Mouse (Mus musculus): ENCODE measurements at regions not wholly inside any gene's neighbourhood (a gene's known extent, or its start where the extent isn't known, plus 50 kb on each side); places are given as distances from the start of the nearest gene placed in this dataset.

GRCm38 (mm10) chrX:99415701-99416100, 55.4 kb downstream of the Pja1 start:
- DNase-seq (ENCODE audit: extremely low spot score in 1 of 2, low spot score in 2 of 2): no peak
- intact Hi-C loops (cut with DNase I): no loop called here

GRCm38 (mm10) chrX:99410942-99411341, 60.1 kb downstream of the Pja1 start:
- no peak for DNase-seq (ENCODE audit: extremely low spot score in 1 of 2, low spot score in 2 of 2)
- intact Hi-C loops (cut with DNase I): no loop called here

- DNase-seq (ENCODE audit: extremely low spot score in 1 of 2, low spot score in 2 of 2): no peak
- intact Hi-C loops (cut with DNase I): no loop called here
Observed at GRCm38 (mm10) chrX:99409858-99410257, 61.2 kb downstream of the Pja1 start.

GRCm38 (mm10) chrX:99409331-99409730, 61.7 kb downstream of the Pja1 start:
- intact Hi-C loops (cut with DNase I): no loop called here
- DNase-seq (ENCODE audit: extremely low spot score in 1 of 2, low spot score in 2 of 2): no peak

- no peak for DNase-seq (ENCODE audit: extremely low spot score in 1 of 2, low spot score in 2 of 2)
- intact Hi-C loops (cut with DNase I): no loop called here
Observed at GRCm38 (mm10) chrX:99408804-99409203, 62.3 kb downstream of the Pja1 start.

GRCm38 (mm10) chrX:99405843-99406242, 65.2 kb downstream of the Pja1 start:
- no peak for DNase-seq (ENCODE audit: extremely low spot score in 1 of 2, low spot score in 2 of 2)
- intact Hi-C loops (cut with DNase I): no loop called here

- no peak for DNase-seq (ENCODE audit: extremely low spot score in 1 of 2, low spot score in 2 of 2)
- intact Hi-C loops (cut with DNase I): no loop called here
Observed at GRCm38 (mm10) chrX:99403521-99404149, 67.4 kb downstream of the Pja1 start.

- peak in 1 of 2 experiments; percentile 44 for DNase-seq (ENCODE audit: extremely low spot score in 1 of 2, low spot score in 2 of 2)
- intact Hi-C loops (cut with DNase I): no loop called here
Observed at GRCm38 (mm10) chrX:99402841-99403520, 68.1 kb downstream of the Pja1 start.

- DNase-seq (ENCODE audit: extremely low spot score in 1 of 2, low spot score in 2 of 2): no peak
- intact Hi-C loops (cut with DNase I): no loop called here
Observed at GRCm38 (mm10) chrX:99397344-99397743, 73.7 kb downstream of the Pja1 start.

GRCm38 (mm10) chrX:99396180-99396579, 74.9 kb downstream of the Pja1 start:
- no peak for DNase-seq (ENCODE audit: extremely low spot score in 1 of 2, low spot score in 2 of 2)
- intact Hi-C loops (cut with DNase I): no loop called here

GRCm38 (mm10) chrX:99395067-99395466, 76.0 kb downstream of the Pja1 start:
- intact Hi-C loops (cut with DNase I): no loop called here
- DNase-seq (ENCODE audit: extremely low spot score in 1 of 2, low spot score in 2 of 2): no peak

GRCm38 (mm10) chrX:99391628-99392027, 79.4 kb downstream of the Pja1 start:
- intact Hi-C loops (cut with DNase I): no loop called here
- DNase-seq (ENCODE audit: extremely low spot score in 1 of 2, low spot score in 2 of 2): no peak

- intact Hi-C loops (cut with DNase I): no loop called here
- DNase-seq (ENCODE audit: extremely low spot score in 1 of 2, low spot score in 2 of 2): no peak
Observed at GRCm38 (mm10) chrX:99390462-99390838, 80.6 kb downstream of the Pja1 start.

GRCm38 (mm10) chrX:99389778-99390461, 81.2 kb downstream of the Pja1 start:
- intact Hi-C loops (cut with DNase I): no loop called here
- DNase-seq (ENCODE audit: extremely low spot score in 1 of 2, low spot score in 2 of 2): no peak

GRCm38 (mm10) chrX:99370711-99371110, 100.4 kb downstream of the Pja1 start:
- DNase-seq (ENCODE audit: extremely low spot score in 1 of 2, low spot score in 2 of 2): no peak
- intact Hi-C loops (cut with DNase I): no loop called here

GRCm38 (mm10) chrX:99369258-99369900, 101.7 kb downstream of the Pja1 start:
- intact Hi-C loops (cut with DNase I): no loop called here
- DNase-seq (ENCODE audit: extremely low spot score in 1 of 2, low spot score in 2 of 2): peak; percentile 11 to 28

- DNase-seq (ENCODE audit: extremely low spot score in 1 of 2, low spot score in 2 of 2): no peak
- intact Hi-C loops (cut with DNase I): no loop called here
Observed at GRCm38 (mm10) chrX:99364072-99364471, 107.0 kb downstream of the Pja1 start.

GRCm38 (mm10) chrX:99360095-99360890, 110.8 kb downstream of the Pja1 start:
- intact Hi-C loops (cut with DNase I): no loop called here
- peak; percentile 20 to 47 for DNase-seq (ENCODE audit: extremely low spot score in 1 of 2, low spot score in 2 of 2)

- intact Hi-C loops (cut with DNase I): no loop called here
- no peak for DNase-seq (ENCODE audit: extremely low spot score in 1 of 2, low spot score in 2 of 2)
Observed at GRCm38 (mm10) chrX:99358784-99359183, 112.3 kb downstream of the Pja1 start.
